Mouse (Mus musculus) forebrain, postnatal 0 days (tissue): ENCODE data around the gene A930004D18Rik. TPM values are rescaled to one million over a fixed set of nuclear protein-coding genes. Genes with fewer than 3 reads are reported as not detected.

ENCODE experiments used
- ATAC-seq: fragments of 200-750 bp; cut with Nextera tagmentation; 2 replicates; pipeline ENCODE4 v1.8.0; 2017; ENCODE audit warnings: mild to moderate bottlenecking, moderate library complexity
- DNase-seq: peaks from one replicate; pipeline ENCODE4 v3.0.0-alpha.2; 2015
- H3K27ac ChIP-seq: fragments of 300-500 bp; sonication (generic); 2 replicates; pipeline ENCODE4 v1.5.1; 2014; ENCODE audit warnings: low read depth, mild to moderate bottlenecking, antibody characterized with exemption, low read length, moderate library complexity, mixed read lengths
- H3K27me3 ChIP-seq: fragments of 300-500 bp; sonication (generic); 2 replicates; pipeline ENCODE4 v1.6.1; 2014; ENCODE audit warnings: mild to moderate bottlenecking, low read length, mixed read lengths; ENCODE audit not compliant: insufficient read depth
- H3K36me3 ChIP-seq: fragments of 300-500 bp; sonication (generic); 2 replicates; pipeline ENCODE4 v1.6.1; 2014; ENCODE audit warnings: mild to moderate bottlenecking, moderate library complexity; ENCODE audit not compliant: insufficient read depth
- H3K4me1 ChIP-seq: fragments of 300-500 bp; sonication (generic); 2 replicates; pipeline ENCODE4 v1.6.1; 2014; ENCODE audit warnings: antibody characterized with exemption; ENCODE audit not compliant: insufficient read depth
- H3K4me2 ChIP-seq: fragments of 300-500 bp; sonication (generic); 2 replicates; pipeline ENCODE4 v1.6.1; 2014; ENCODE audit warnings: low read depth, mild to moderate bottlenecking, moderate library complexity
- H3K4me3 ChIP-seq: fragments of 300-500 bp; sonication (generic); 2 replicates; pipeline ENCODE4 v1.5.1; 2014; ENCODE audit warnings: low read depth, low read length, mixed read lengths
- H3K9ac ChIP-seq: fragments of 300-500 bp; sonication (generic); 2 replicates; pipeline ENCODE4 v1.6.1; 2014; ENCODE audit warnings: mild to moderate bottlenecking
- H3K9me3 ChIP-seq: fragments of 300-500 bp; sonication (generic); 2 replicates; pipeline ENCODE4 v1.6.1; 2016; ENCODE audit warnings: low read length
- CTCF ChIP-seq: sonication (generic); IDR thresholded peaks from 2 replicates; pipeline ENCODE4 v1.5.1; 2016; ENCODE audit warnings: antibody characterized with exemption, control low read depth, low read depth
- WGBS: fragments of 180-500 bp; shearing (Covaris S2); extraction: QIAGEN DNeasy Blood & Tissue Kit; methylation state at CpG from one replicate; pipeline ENCODE4 v1.1.7; 2014; 5-methylcytosine and 5-hydroxymethylcytosine counted together
- polyA plus RNA-seq: library from polyadenylated mRNA; unstranded; fragments of >200 nt; fragmentation: Nextera tagmentation; extraction: Ambion mirVana; gene quantifications from 2 replicates; pipeline ENCODE4 v1.2.1, GENCODE M21; 2015
- total RNA-seq: library from RNA; depleted of rRNA; stranded (reverse); fragments of >200 nt; gene quantifications from 2 replicates; pipeline ENCODE4 v1.2.3, GENCODE M21; 2014

Gene A930004D18Rik
- total and polyA plus RNA-seq, 2 experiments from 2014 or later = 3.5 to 10.1 TPM

GRCm38 (mm10) chr2:18022886-18023285 lies 14.7 kb downstream of the A930004D18Rik start:
- WGBS = 29% methylated on average over 1 of the region's 1 CpGs
- Histone ChIP-seq H3K4me2 (no peak overlapping the region), H3K4me1 (peaks cover 14% of the 10 kb centered on the region)

GRCm38 (mm10) chr2:18019122-18019521 lies 18.4 kb downstream of the A930004D18Rik start:
- Histone ChIP-seq H3K4me2 (no peak overlapping the region), H3K4me1 (no peaks in the 10 kb centered on the region), H3K36me3 (no peaks in the 10 kb centered on the region), H3K27me3 (no peaks in the 10 kb centered on the region), H3K4me3 (no peak overlapping the region), H3K27ac (no peak overlapping the region), H3K9ac (no peak overlapping the region), H3K9me3 (no peaks in the 10 kb centered on the region)
- ATAC-seq (no peak), DNase-seq (no peak)
- TF ChIP-seq CTCF = no peak
- WGBS = 88% methylated on average over 1 of the region's 1 CpGs

More at GRCm38 (mm10) chr2:18022886-18023285, 14.7 kb downstream of the A930004D18Rik start:
- Histone ChIP-seq H3K4me3 (no peak overlapping the region), H3K36me3 (no peaks in the 10 kb centered on the region), H3K27me3 (no peaks in the 10 kb centered on the region), H3K9ac (no peak overlapping the region), H3K27ac (no peak overlapping the region), H3K9me3 (no peaks in the 10 kb centered on the region)
- TF ChIP-seq CTCF = no peak
- DNase-seq = no peak
- no peak for ATAC-seq

- H3K27me3 ChIP-seq = no peaks in the 10 kb centered on the region
- no peak overlapping the region for H3K4me3 ChIP-seq
- TF ChIP-seq CTCF = no peak
- no peak overlapping the region for H3K4me2 ChIP-seq
- H3K36me3 ChIP-seq = no peaks in the 10 kb centered on the region
- 94% methylated on average over 6 of the region's 6 CpGs for WGBS
- H3K27ac ChIP-seq = no peak overlapping the region
- H3K9me3 ChIP-seq = no peaks in the 10 kb centered on the region
- H3K4me1 ChIP-seq = no peaks in the 10 kb centered on the region
- DNase-seq (no peak), ATAC-seq (no peak)
- H3K9ac ChIP-seq = no peak overlapping the region
Observed at GRCm38 (mm10) chr2:18017321-18017720, 20.2 kb downstream of the A930004D18Rik start.

- ATAC-seq = no peak
- H3K9ac ChIP-seq = no peak overlapping the region
- H3K4me3 ChIP-seq = no peak overlapping the region
- no peak overlapping the region for H3K4me2 ChIP-seq
- no peak overlapping the region for H3K27ac ChIP-seq
- TF ChIP-seq CTCF = no peak
- H3K4me1 ChIP-seq = no peaks in the 10 kb centered on the region
- no peaks in the 10 kb centered on the region for H3K9me3 ChIP-seq
- 83% methylated on average over 1 of the region's 1 CpGs for WGBS
- no peaks in the 10 kb centered on the region for H3K36me3 ChIP-seq
- DNase-seq = no peak
- no peaks in the 10 kb centered on the region for H3K27me3 ChIP-seq
Observed at GRCm38 (mm10) chr2:18016639-18017038, 20.9 kb downstream of the A930004D18Rik start.

- H3K27me3 ChIP-seq = no peaks in the 10 kb centered on the region
- no peak for TF ChIP-seq CTCF
- DNase-seq (no peak), ATAC-seq (no peak)
- H3K4me2 ChIP-seq = no peak overlapping the region
- no peaks in the 10 kb centered on the region for H3K4me1 ChIP-seq
- no peak overlapping the region for H3K9ac ChIP-seq
- 51% methylated on average over 3 of the region's 3 CpGs for WGBS
- no peak overlapping the region for H3K27ac ChIP-seq
- no peak overlapping the region for H3K4me3 ChIP-seq
- no peaks in the 10 kb centered on the region for H3K36me3 ChIP-seq
- no peaks in the 10 kb centered on the region for H3K9me3 ChIP-seq
Observed at GRCm38 (mm10) chr2:18015581-18015980, 22.0 kb downstream of the A930004D18Rik start.

- ATAC-seq = no peak
Observed at GRCm38 (mm10) chr2:18012866-18013265, 24.7 kb downstream of the A930004D18Rik start.

GRCm38 (mm10) chr2:18011226-18011625 lies 26.3 kb downstream of the A930004D18Rik start:
- no peak overlapping the region for H3K4me2 ChIP-seq
- H3K4me1 ChIP-seq = no peaks in the 10 kb centered on the region
- no peak overlapping the region for H3K27ac ChIP-seq
- no peaks in the 10 kb centered on the region for H3K36me3 ChIP-seq
- WGBS = 76% methylated on average over 6 of the region's 6 CpGs
- H3K4me3 ChIP-seq = no peak overlapping the region
- no peaks in the 10 kb centered on the region for H3K9me3 ChIP-seq
- peak; percentile 48 for DNase-seq
- H3K9ac ChIP-seq = no peak overlapping the region
- TF ChIP-seq CTCF = no peak
- H3K27me3 ChIP-seq = no peaks in the 10 kb centered on the region
- ATAC-seq = peak; percentile 90

More at GRCm38 (mm10) chr2:18012866-18013265, 24.7 kb downstream of the A930004D18Rik start:
- H3K36me3 ChIP-seq = no peaks in the 10 kb centered on the region
- H3K9me3 ChIP-seq = no peaks in the 10 kb centered on the region
- no peak for TF ChIP-seq CTCF
- 90% methylated on average over 3 of the region's 3 CpGs for WGBS
- no peak overlapping the region for H3K9ac ChIP-seq
- H3K4me2 ChIP-seq = no peak overlapping the region
- H3K27me3 ChIP-seq = no peaks in the 10 kb centered on the region
- H3K4me3 ChIP-seq = no peak overlapping the region
- no peak overlapping the region for H3K27ac ChIP-seq
- H3K4me1 ChIP-seq = no peaks in the 10 kb centered on the region
- no peak for DNase-seq
